Mouse (Mus musculus): ENCODE measurements around the gene Pcmt1. TPM values are rescaled to one million over a fixed set of nuclear protein-coding genes. Genes with fewer than 3 reads are reported as not detected.

Gene Pcmt1
- polyA plus RNA-seq, 1 experiment, result not detected

- Histone ChIP-seq H3K27ac (ENCODE audit: insufficient read depth, low read depth, low read length) (peak overlapping the region; percentile 94), H3K4me1 (ENCODE audit: control insufficient read depth, insufficient read depth, low read length) (no peaks in the 10 kb centered on the region), H3K4me3 (ENCODE audit: insufficient read depth, low read depth, low read length) (peak overlapping the region; percentile 96)
- TF ChIP-seq CTCF (IDR thresholded peaks at IDR 0.05; ENCODE audit: insufficient read depth, low read depth, low read length), result 0 out of 2 replicates have a peak, but pooled peaks have one; percentile 19
- TF ChIP-seq POLR2A (IDR thresholded peaks at IDR 0.05; ENCODE audit: insufficient read depth, low read depth, low read length), result peak; percentile 95
- under 1% methylated on average over 64 of the region's 64 CpGs for WGBS
Measured at GRCm38 (mm10) chr10:7663159-7664026, 17.5 kb downstream of the Pcmt1 start.

DNA sequence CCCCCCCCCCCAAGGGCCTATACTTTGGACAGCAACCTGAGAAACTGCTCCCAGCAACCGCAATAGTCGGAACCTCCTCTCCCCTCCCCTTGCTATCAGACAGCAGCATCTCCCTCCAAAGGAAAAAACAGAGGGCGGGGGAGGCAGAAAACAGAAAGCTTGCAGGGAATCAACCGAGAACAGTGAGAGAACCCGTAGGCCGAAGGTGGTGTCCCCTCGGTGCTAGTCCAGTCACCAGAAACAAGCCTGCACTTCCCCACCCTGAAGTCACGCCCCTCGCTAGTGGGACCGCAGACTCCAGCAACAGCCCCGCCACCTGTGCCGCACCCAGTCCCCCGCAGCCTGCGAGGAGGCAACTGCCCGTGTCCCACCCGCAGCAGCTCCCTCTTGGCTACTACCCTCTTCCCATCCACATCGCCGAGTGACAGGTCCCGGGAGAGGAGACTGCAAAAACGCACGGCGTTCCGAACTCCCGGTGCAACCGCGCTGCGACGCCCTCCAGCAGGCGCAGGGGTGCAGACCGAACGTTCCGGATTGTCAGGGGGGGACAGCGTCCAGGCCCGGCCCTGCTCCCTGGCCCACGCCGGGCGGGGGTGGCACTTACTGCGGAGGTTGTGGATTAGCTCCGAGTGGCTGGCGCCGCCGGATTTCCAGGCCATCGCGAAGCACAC lies 18.3 kb downstream of the Pcmt1 start:
- peak overlapping the region; percentile 96 for H3K4me3 ChIP-seq (ENCODE audit: insufficient read depth, low read depth, low read length)
- under 1% methylated on average over 44 of the region's 44 CpGs for WGBS

DNA sequence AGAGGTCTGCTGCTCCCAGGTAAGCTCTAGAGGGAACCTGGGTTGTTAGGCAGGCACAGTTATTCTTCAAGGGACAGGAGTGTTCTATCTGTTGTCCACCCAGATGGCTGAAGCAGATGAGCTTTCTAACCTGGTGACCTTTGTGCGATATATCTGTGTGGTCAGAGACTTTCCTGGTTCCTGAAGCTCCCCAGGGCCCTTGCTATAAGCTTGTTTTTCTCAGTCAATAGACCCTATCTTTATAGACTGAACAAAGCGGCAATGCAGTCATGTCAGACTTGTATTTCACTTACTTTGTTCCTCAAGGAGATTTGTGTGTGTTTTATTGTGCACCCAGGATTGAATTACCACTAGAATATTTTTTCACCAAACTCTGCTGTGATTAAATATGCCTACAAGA lies 29.9 kb downstream of the Pcmt1 start:
- Histone ChIP-seq H3K27ac (ENCODE audit: insufficient read depth, low read depth, low read length) (no peak overlapping the region), H3K4me1 (ENCODE audit: control insufficient read depth, insufficient read depth, low read length) (no peaks in the 10 kb centered on the region), H3K4me3 (ENCODE audit: insufficient read depth, low read depth, low read length) (no peak overlapping the region)
- no peak for TF ChIP-seq CTCF (IDR thresholded peaks at IDR 0.05; ENCODE audit: insufficient read depth, low read depth, low read length)
- no peak for TF ChIP-seq POLR2A (IDR thresholded peaks at IDR 0.05; ENCODE audit: insufficient read depth, low read depth, low read length)
- 97% methylated on average over 2 of the region's 2 CpGs for WGBS

More for the DNA sequence above, 18.3 kb downstream of the Pcmt1 start:
- Histone ChIP-seq H3K4me1 (ENCODE audit: control insufficient read depth, insufficient read depth, low read length) (no peaks in the 10 kb centered on the region), H3K27ac (ENCODE audit: insufficient read depth, low read depth, low read length) (peak overlapping the region; percentile 68; the same call in 1 of the 2 replicates)
- no peak for TF ChIP-seq POLR2A (IDR thresholded peaks at IDR 0.05; ENCODE audit: insufficient read depth, low read depth, low read length)
- no peak for TF ChIP-seq CTCF (IDR thresholded peaks at IDR 0.05; ENCODE audit: insufficient read depth, low read depth, low read length)

DNA sequence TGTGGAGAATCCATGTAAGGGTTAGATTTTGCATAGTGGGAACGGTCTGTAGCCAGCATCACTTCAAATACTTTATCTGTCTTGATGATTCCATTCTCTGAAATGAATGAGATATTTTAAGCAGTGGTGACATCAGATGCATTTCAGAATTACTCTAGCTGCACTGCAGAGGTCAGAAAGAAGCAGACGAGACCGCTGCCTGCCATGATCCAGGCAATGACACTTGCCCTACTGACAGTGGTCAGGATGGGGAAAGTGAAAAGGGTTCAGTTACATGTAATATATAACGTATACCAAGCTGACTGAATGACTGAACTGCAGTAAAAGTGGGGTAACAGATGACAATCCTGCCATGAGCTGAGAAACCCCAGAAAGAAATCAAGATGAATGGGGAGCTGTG lies 31.9 kb downstream of the Pcmt1 start:
- Histone ChIP-seq H3K4me3 (ENCODE audit: insufficient read depth, low read depth, low read length) (no peak overlapping the region), H3K27ac (ENCODE audit: insufficient read depth, low read depth, low read length) (no peak overlapping the region), H3K4me1 (ENCODE audit: control insufficient read depth, insufficient read depth, low read length) (no peaks in the 10 kb centered on the region)
- no peak for TF ChIP-seq CTCF (IDR thresholded peaks at IDR 0.05; ENCODE audit: insufficient read depth, low read depth, low read length)
- TF ChIP-seq POLR2A (IDR thresholded peaks at IDR 0.05; ENCODE audit: insufficient read depth, low read depth, low read length), result no peak
- WGBS, result 86% methylated on average over 4 of the region's 4 CpGs

GRCm38 (mm10) chr10:7645911-7646310 lies 35.0 kb downstream of the Pcmt1 start:
- H3K27ac ChIP-seq (ENCODE audit: insufficient read depth, low read depth, low read length), result no peak overlapping the region
- 33% methylated on average over 2 of the region's 2 CpGs for WGBS
- no peak overlapping the region for H3K4me3 ChIP-seq (ENCODE audit: insufficient read depth, low read depth, low read length)
- no peaks in the 10 kb centered on the region for H3K4me1 ChIP-seq (ENCODE audit: control insufficient read depth, insufficient read depth, low read length)
- TF ChIP-seq POLR2A (IDR thresholded peaks at IDR 0.05; ENCODE audit: insufficient read depth, low read depth, low read length) (no peak), CTCF (IDR thresholded peaks at IDR 0.05; ENCODE audit: insufficient read depth, low read depth, low read length) (no peak)

GRCm38 (mm10) chr10:7640366-7640765 lies 40.6 kb downstream of the Pcmt1 start:
- no peaks in the 10 kb centered on the region for H3K4me1 ChIP-seq (ENCODE audit: control insufficient read depth, insufficient read depth, low read length)
- no peak overlapping the region for H3K27ac ChIP-seq (ENCODE audit: insufficient read depth, low read depth, low read length)
- WGBS, result 93% methylated on average over 12 of the region's 12 CpGs
- no peak overlapping the region for H3K4me3 ChIP-seq (ENCODE audit: insufficient read depth, low read depth, low read length)
- TF ChIP-seq CTCF (IDR thresholded peaks at IDR 0.05; ENCODE audit: insufficient read depth, low read depth, low read length), result no peak

GRCm38 (mm10) chr10:7630951-7631720 lies 49.8 kb downstream of the Pcmt1 start:
- H3K4me3 ChIP-seq (ENCODE audit: insufficient read depth, low read depth, low read length), result no peak overlapping the region
- H3K4me1 ChIP-seq (ENCODE audit: control insufficient read depth, insufficient read depth, low read length), result no peaks in the 10 kb centered on the region
- no peak overlapping the region for H3K27ac ChIP-seq (ENCODE audit: insufficient read depth, low read depth, low read length)
- TF ChIP-seq CTCF (IDR thresholded peaks at IDR 0.05; ENCODE audit: insufficient read depth, low read depth, low read length) (no peak), POLR2A (IDR thresholded peaks at IDR 0.05; ENCODE audit: insufficient read depth, low read depth, low read length) (no peak)
- WGBS, result 72% methylated on average over 16 of the region's 16 CpGs

- Histone ChIP-seq H3K4me1 (ENCODE audit: control insufficient read depth, insufficient read depth, low read length) (no peaks in the 10 kb centered on the region), H3K27ac (ENCODE audit: insufficient read depth, low read depth, low read length) (no peak overlapping the region), H3K4me3 (ENCODE audit: insufficient read depth, low read depth, low read length) (no peak overlapping the region)
- TF ChIP-seq POLR2A (IDR thresholded peaks at IDR 0.05; ENCODE audit: insufficient read depth, low read depth, low read length) (no peak), CTCF (IDR thresholded peaks at IDR 0.05; ENCODE audit: insufficient read depth, low read depth, low read length) (no peak)
- WGBS, result 92% methylated on average over 5 of the region's 5 CpGs
Measured at GRCm38 (mm10) chr10:7630286-7630685, 50.6 kb downstream of the Pcmt1 start.
